Mouse (Mus musculus) effector memory CD4-positive, alpha-beta T cell, adult 7 months (primary cell): ENCODE measurements around the gene Cnih3. TPM values are rescaled to one million over a fixed set of nuclear protein-coding genes. Genes with fewer than 3 reads are reported as not detected.

ENCODE experiments used
- polyA plus RNA-seq: library from polyadenylated mRNA; unstranded; fragments of 100-300 nt; shearing (Covaris generic); gene quantifications from one replicate; pipeline ENCODE4 v1.2.1, GENCODE M21; 2017

Cnih3 gene
- 0.22 TPM for polyA plus RNA-seq

DNA sequence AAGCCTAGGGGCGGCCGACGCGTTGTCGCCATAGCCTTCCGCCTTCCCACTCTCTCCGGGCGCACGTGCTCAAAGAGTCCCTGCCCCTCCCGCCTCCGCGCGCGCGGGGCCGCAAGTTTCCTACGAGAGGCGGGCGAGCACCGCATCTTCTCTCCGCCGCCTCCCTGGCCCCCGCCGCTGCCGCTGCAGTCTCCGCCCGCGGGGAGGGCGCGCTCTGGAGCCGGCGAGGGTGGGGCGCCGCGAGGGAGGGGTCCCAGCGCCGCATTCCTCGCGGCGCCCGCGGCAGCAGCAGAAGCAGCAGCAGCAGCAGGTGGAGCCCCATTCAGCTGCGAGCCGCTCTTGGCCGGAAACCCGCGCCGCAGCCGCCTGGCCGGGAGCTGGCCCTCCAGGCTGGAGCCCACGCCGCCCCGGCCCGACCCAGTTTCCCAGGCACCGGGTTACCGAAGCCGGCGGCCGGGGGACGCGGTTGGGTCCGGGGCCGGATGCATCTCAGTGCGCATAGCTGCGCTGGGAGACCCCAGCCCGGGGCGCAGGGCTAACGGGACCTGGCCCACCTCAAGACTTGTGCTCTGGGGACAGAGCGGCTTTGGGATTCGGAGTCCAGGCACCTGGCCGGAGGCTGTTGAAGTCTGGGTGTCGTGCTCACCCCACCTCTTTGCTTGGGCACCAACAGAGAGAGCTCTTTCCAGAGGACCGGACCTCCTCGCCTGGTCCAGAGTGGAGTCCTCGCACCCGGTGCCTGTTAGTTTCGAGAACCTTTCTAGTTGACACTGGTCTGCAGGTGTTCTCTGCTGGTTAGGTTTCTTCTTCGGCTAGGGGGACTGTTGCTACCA is at the start of gene Cnih3:
Gene Cnih3 (plus strand): TSS at position 262 of the 833 bp plus-strand sequence.

Other genes with a start within 250 kb of the Cnih3 start
- 22.5 TPM for gene Nvl, start 208.4 kb upstream of the Cnih3 start, polyA plus RNA-seq
- 40.4 TPM for gene Cnih4, start 207.9 kb upstream of the Cnih3 start, polyA plus RNA-seq
- gene Wdr26, start 140.6 kb upstream of the Cnih3 start, polyA plus RNA-seq: 51.5 TPM
- not detected for gene Ccdc121, start 158.8 kb downstream of the Cnih3 start, polyA plus RNA-seq
- 1.6 TPM for gene Dnah14, start 223.9 kb downstream of the Cnih3 start, polyA plus RNA-seq